Mouse (Mus musculus): ENCODE measurements around the gene Bola2.

GRCm38 (mm10) chr7:126710266-126710665 is 15.1 kb downstream of the Bola2 start:
- TF ChIP-seq CTCF (IDR thresholded peaks at IDR 0.05; ENCODE audit: insufficient read depth, low read length), result no peak
- TF ChIP-seq POLR2A (IDR thresholded peaks at IDR 0.05; ENCODE audit: borderline replicate concordance, extremely low read depth, low read depth, low read length), result no peak

All from lung, adult 2 months (tissue).